Mouse (Mus musculus) kidney, adult 2 months (tissue): ENCODE data around the gene Huwe1. TPM values are rescaled to one million over a fixed set of nuclear protein-coding genes. Genes with fewer than 3 reads are reported as not detected.

Source experiments
- DNase-seq: peaks from one replicate; pipeline ENCODE4 v3.0.0; 2021
- H3K27ac ChIP-seq: fragments of 200-500 bp; 2 replicates; pipeline ENCODE4 v1.5.1; 2012; ENCODE audit warnings: low read depth, low read length, control low read depth, inconsistent platforms; ENCODE audit not compliant: insufficient read depth
- H3K27me3 ChIP-seq: fragments of 200-500 bp; replicated peaks from 2 replicates; pipeline ENCODE4 v1.6.1; 2012; ENCODE audit warnings: mild to moderate bottlenecking, moderate library complexity, low read length, inconsistent platforms; ENCODE audit not compliant: control insufficient read depth, insufficient read depth
- H3K36me3 ChIP-seq: fragments of 200-500 bp; 2 replicates; pipeline ENCODE4 v1.6.1; 2012; ENCODE audit warnings: mild to moderate bottlenecking, moderate library complexity, low read length, inconsistent platforms; ENCODE audit not compliant: control insufficient read depth, insufficient read depth
- H3K4me1 ChIP-seq: fragments of 200-500 bp; 2 replicates; pipeline ENCODE4 v1.6.1; 2011; ENCODE audit warnings: low read length; ENCODE audit not compliant: control insufficient read depth, insufficient read depth
- H3K4me3 ChIP-seq: fragments of 200-500 bp; 2 replicates; pipeline ENCODE4 v1.5.1; 2011; ENCODE audit warnings: mild to moderate bottlenecking, low read depth, low read length, control low read depth; ENCODE audit not compliant: insufficient read depth
- CTCF ChIP-seq: fragments of 200-500 bp; conservative IDR thresholded peaks from 2 replicates; pipeline ENCODE4 v1.5.1; 2011; ENCODE audit warnings: low read depth, mild to moderate bottlenecking, control low read depth, low read length, moderate library complexity, mixed read lengths; ENCODE audit not compliant: insufficient read depth, insufficient read length
- POLR2A ChIP-seq: fragments of 200-500 bp; IDR thresholded peaks from one replicate; pipeline ENCODE4 v1.6.1; 2011; ENCODE audit warnings: low read depth, low read length, control low read depth
- WGBS: fragments of 180-500 bp; shearing (Covaris S2); methylation state at CpG from one replicate; pipeline ENCODE4 v1.1.7; 2018; 5-methylcytosine and 5-hydroxymethylcytosine counted together
- polyA plus RNA-seq: library from polyadenylated mRNA; depleted of rRNA; stranded (reverse); fragments of >200 nt; gene quantifications from 2 replicates; pipeline ENCODE4 v1.2.3, GENCODE M21; 2012

Huwe1 gene
- polyA plus RNA-seq, 1 experiment: 49.6 TPM

GRCm38 (mm10) chrX:151802956-151803776 lies 2.6 kb downstream of the Huwe1 start:
- under 1% methylated on average over 76 of the region's 77 CpGs for whole genome bisulfite sequencing
- Histone ChIP-seq H3K36me3 (no peaks in the 10 kb centered on the region), H3K4me1 (no peaks in the 10 kb centered on the region; the same call in 1 of the 2 replicates)

GRCm38 (mm10) chrX:151803777-151804101 lies 3.1 kb downstream of the Huwe1 start:
- Histone ChIP-seq H3K36me3 (no peaks in the 10 kb centered on the region), H3K27me3 (no peaks in the 10 kb centered on the region), H3K4me3 (peak overlapping the region; percentile 93), H3K27ac (peak overlapping the region; percentile 97), H3K4me1 (no peaks in the 10 kb centered on the region; the same call in 1 of the 2 replicates)
- DNase-seq: peak; percentile 60
- TF ChIP-seq CTCF (no peak), POLR2A (no peak)
- WGBS: 1% methylated on average over 20 of the region's 20 CpGs

More at GRCm38 (mm10) chrX:151802956-151803776, 2.6 kb downstream of the Huwe1 start:
- peak; percentile 97 for DNase-seq
- Histone ChIP-seq H3K4me3 (peak overlapping the region; percentile 93), H3K27me3 (no peaks in the 10 kb centered on the region), H3K27ac (peak overlapping the region; percentile 97)
- no peak for TF ChIP-seq CTCF
- peak; percentile 74 for TF ChIP-seq POLR2A

GRCm38 (mm10) chrX:151804388-151804787 lies 3.8 kb downstream of the Huwe1 start:
- H3K4me3 ChIP-seq: peak overlapping the region; percentile 93
- no peaks in the 10 kb centered on the region for H3K27me3 ChIP-seq
- WGBS: 0% methylated on average over 9 of the region's 9 CpGs
- no peaks in the 10 kb centered on the region for H3K36me3 ChIP-seq
- TF ChIP-seq POLR2A (no peak), CTCF (no peak)
- H3K27ac ChIP-seq: peak overlapping the region; percentile 97
- DNase-seq: no peak
- no peaks in the 10 kb centered on the region; the same call in 1 of the 2 replicates for H3K4me1 ChIP-seq

- no peaks in the 10 kb centered on the region for H3K36me3 ChIP-seq
- H3K27ac ChIP-seq: no peak overlapping the region
- TF ChIP-seq POLR2A: no peak
- no peak for TF ChIP-seq CTCF
Measured at GRCm38 (mm10) chrX:151811481-151811880, 10.9 kb downstream of the Huwe1 start.

GRCm38 (mm10) chrX:151813656-151814055 lies 13.0 kb downstream of the Huwe1 start:
- Histone ChIP-seq H3K4me1 (no peaks in the 10 kb centered on the region), H3K36me3 (no peaks in the 10 kb centered on the region), H3K27me3 (no peaks in the 10 kb centered on the region), H3K4me3 (no peak overlapping the region), H3K27ac (no peak overlapping the region)
- WGBS: 81% methylated on average over 1 of the region's 1 CpGs
- no peak for TF ChIP-seq CTCF
- TF ChIP-seq POLR2A: no peak
- no peak for DNase-seq

More at GRCm38 (mm10) chrX:151811481-151811880, 10.9 kb downstream of the Huwe1 start:
- no peak overlapping the region for H3K4me3 ChIP-seq
- 51% methylated on average over 6 of the region's 6 CpGs for WGBS
- peak; percentile 7 for DNase-seq
- no peaks in the 10 kb centered on the region for H3K27me3 ChIP-seq
- H3K4me1 ChIP-seq: no peaks in the 10 kb centered on the region

- no peak overlapping the region for H3K4me3 ChIP-seq
- 44% methylated on average over 3 of the region's 3 CpGs for WGBS
Measured at GRCm38 (mm10) chrX:151817712-151818111, 17.1 kb downstream of the Huwe1 start.

GRCm38 (mm10) chrX:151828971-151829370 lies 28.4 kb downstream of the Huwe1 start:
- no peak overlapping the region for H3K4me3 ChIP-seq
- no peak for TF ChIP-seq POLR2A
- no peak for TF ChIP-seq CTCF
- H3K4me1 ChIP-seq: no peaks in the 10 kb centered on the region
- H3K27ac ChIP-seq: no peak overlapping the region
- H3K36me3 ChIP-seq: no peaks in the 10 kb centered on the region
- no peaks in the 10 kb centered on the region for H3K27me3 ChIP-seq
- DNase-seq: no peak
- 68% methylated on average over 1 of the region's 1 CpGs for WGBS

More at GRCm38 (mm10) chrX:151817712-151818111, 17.1 kb downstream of the Huwe1 start:
- no peak overlapping the region for H3K27ac ChIP-seq
- TF ChIP-seq CTCF (no peak), POLR2A (no peak)
- no peaks in the 10 kb centered on the region for H3K36me3 ChIP-seq
- no peaks in the 10 kb centered on the region for H3K4me1 ChIP-seq
- no peak for DNase-seq
- H3K27me3 ChIP-seq: no peaks in the 10 kb centered on the region

GRCm38 (mm10) chrX:151831260-151831659 lies 30.7 kb downstream of the Huwe1 start:
- no peak for DNase-seq
- no peak overlapping the region for H3K27ac ChIP-seq

More at GRCm38 (mm10) chrX:151831260-151831659, 30.7 kb downstream of the Huwe1 start:
- H3K36me3 ChIP-seq: no peaks in the 10 kb centered on the region
- no peaks in the 10 kb centered on the region for H3K4me1 ChIP-seq
- no peaks in the 10 kb centered on the region for H3K27me3 ChIP-seq
- TF ChIP-seq POLR2A: no peak
- TF ChIP-seq CTCF: no peak
- H3K4me3 ChIP-seq: no peak overlapping the region
